Mouse (Mus musculus) liver, adult 2 months (tissue): ENCODE measurements around the gene Parp12.

Experiments
- CTCF ChIP-seq: fragments of 200-500 bp; IDR thresholded peaks from 2 replicates; pipeline ENCODE4 v1.5.1; 2011; ENCODE audit warnings: low read depth, low read length, control low read depth
- POLR2A ChIP-seq: fragments of 200-500 bp; IDR thresholded peaks from 2 replicates; pipeline ENCODE4 v1.6.1; 2011; ENCODE audit warnings: low read length, control low read depth; ENCODE audit not compliant: insufficient read depth; ENCODE audit errors: extremely low read depth

DNA sequence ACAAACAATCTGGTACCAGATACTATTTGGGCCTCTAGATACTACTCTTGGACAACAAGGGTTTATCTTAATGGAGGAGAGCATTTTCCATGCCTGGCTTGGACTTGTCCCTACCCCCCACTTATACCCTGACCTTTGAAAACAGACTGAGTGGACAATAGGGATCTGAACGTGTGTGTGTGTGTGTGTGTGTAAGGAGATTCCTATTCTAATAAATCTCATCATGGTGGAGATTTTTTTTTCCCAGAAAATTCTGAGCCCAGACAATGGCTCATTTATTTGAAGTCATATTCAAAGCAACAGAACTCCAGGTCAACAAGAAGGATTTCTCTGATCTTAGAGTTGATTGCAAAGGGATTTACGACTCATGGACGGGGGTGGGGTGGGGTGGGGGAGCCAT lies 59.2 kb downstream of the Parp12 start:
- TF ChIP-seq CTCF (no peak), POLR2A (no peak)
